In the genomic region with DNA sequence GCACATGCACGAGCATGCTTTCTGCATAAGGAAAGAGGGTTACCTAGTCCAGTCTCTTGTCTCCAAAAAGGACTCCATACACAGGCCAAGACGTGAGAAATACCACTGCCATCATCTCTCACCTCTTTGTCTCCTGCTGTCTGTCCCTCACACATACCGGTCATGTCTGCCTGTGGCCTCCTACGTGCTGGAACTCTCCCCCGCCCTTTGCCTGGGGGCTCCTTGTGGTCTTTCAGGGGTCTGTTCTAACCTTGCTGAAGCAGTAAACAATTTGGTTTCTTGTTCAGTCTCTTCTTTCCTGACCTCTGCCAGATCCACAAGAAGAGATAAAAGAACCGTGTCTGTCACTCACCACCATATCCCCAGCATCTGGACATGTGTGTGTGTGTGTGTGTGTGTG, we compare ENCODE assay signal across 11 mouse cellular contexts.
DNase-seq lines count a peak whose midpoint lies in the region; ATAC-seq and TF ChIP-seq lines count a peak whose summit lies in the region.
"Had no signal": no experiment of that assay in that cellular context is flagged by ENCODE, and none has a peak within 500 bp of the region (broad histone marks: within the 10 kb centered on the region; RNA-seq: fewer than 3 reads in every experiment).

No protein-coding gene starts in this region.

- H3K4me1 ChIP-seq in heart, embryonic 12.5 days (replicated peaks): peaks cover 53% of the 10 kb centered on the region
- peaks cover 26% of the 10 kb centered on the region for H3K4me1 ChIP-seq in lung, embryonic 14.5 days (ENCODE audit: insufficient read depth)
- H3K4me1 ChIP-seq in hindbrain, embryonic 12.5 days: peaks cover 21% of the 10 kb centered on the region
- H3K4me1 ChIP-seq in liver, embryonic 15.5 days (replicated peaks): peaks cover 74% of the 10 kb centered on the region

- no peak overlapping the region for H3K4me2 ChIP-seq in heart, embryonic 12.5 days
- H3K4me2 ChIP-seq in lung, embryonic 14.5 days: peak overlapping the region; percentile 4; the same call in 1 of the 2 replicates
- H3K4me2 ChIP-seq in hindbrain, embryonic 12.5 days (replicated peaks): no peak overlapping the region
- H3K4me2 ChIP-seq in liver, embryonic 15.5 days: no peak overlapping the region
- H3K4me2 ChIP-seq: forebrain, embryonic 13.5 days had no signal

- no peak for DNase-seq in heart, adult 18-20 months
- no peak for DNase-seq in lung, embryonic 14.5 days
- DNase-seq in lung, adult 18-20 months: no peak
- DNase-seq in adrenal gland, adult 2 months: no peak
- DNase-seq: gastrocnemius, postnatal 25 days had no signal

- H3K4me3 ChIP-seq in heart, embryonic 12.5 days: no peak overlapping the region
- no peak overlapping the region for H3K4me3 ChIP-seq in lung, embryonic 14.5 days (ENCODE audit: low read depth, low read length)
- no peak overlapping the region for H3K4me3 ChIP-seq in hindbrain, embryonic 12.5 days
- H3K4me3 ChIP-seq in liver, embryonic 15.5 days (replicated peaks): no peak overlapping the region
- H3K4me3 ChIP-seq: forebrain, embryonic 13.5 days had no signal

- no peak for ATAC-seq in heart, embryonic 12.5 days (ENCODE audit: insufficient number of reproducible peaks, low FRiP score)
- no peak for ATAC-seq in lung, embryonic 14.5 days (ENCODE audit: insufficient read depth)
- ATAC-seq in hindbrain, embryonic 12.5 days (ENCODE audit: low FRiP score): no peak
- ATAC-seq in liver, embryonic 15.5 days (ENCODE audit: insufficient read depth): no peak
- ATAC-seq in megakaryocyte, adult 5-6 weeks (ENCODE audit: poor library complexity, severe bottlenecking): no peak
- ATAC-seq: forebrain, embryonic 13.5 days had no signal

- peak overlapping the region; percentile 71 for H3K27ac ChIP-seq in heart, embryonic 12.5 days (ENCODE audit: poor library complexity, severe bottlenecking)
- H3K27ac ChIP-seq in lung, embryonic 14.5 days (ENCODE audit: low read depth): peak overlapping the region; percentile 24; the same call in 1 of the 2 replicates
- H3K27ac ChIP-seq in hindbrain, embryonic 12.5 days: peak overlapping the region; percentile 17; the same call in 1 of the 2 replicates
- 0 out of 2 replicates have a peak overlapping the region, but pooled peaks have one; percentile 22 for H3K27ac ChIP-seq in liver, embryonic 15.5 days (replicated peaks)
- H3K27ac ChIP-seq: forebrain, embryonic 13.5 days; kidney, postnatal 0 days had no signal

- 21% methylated on average over 6 of the region's 6 CpGs for WGBS in heart, embryonic 12.5 days
- 21% methylated on average over 6 of the region's 6 CpGs for WGBS in lung, embryonic 14.5 days
- WGBS in hindbrain, embryonic 12.5 days: 63% methylated on average over 6 of the region's 6 CpGs
- 39% methylated on average over 6 of the region's 6 CpGs for WGBS in liver, embryonic 15.5 days (ENCODE audit: insufficient replicate concordance)

- peak overlapping the region; percentile 5; the same call in 1 of the 2 replicates for H3K9ac ChIP-seq in heart, embryonic 12.5 days
- H3K9ac ChIP-seq in lung, embryonic 14.5 days: no peak overlapping the region; the same call in 1 of the 2 replicates
- H3K9ac ChIP-seq in hindbrain, embryonic 12.5 days: 0 out of 2 replicates have a peak overlapping the region, but pooled peaks have one; percentile 4
- H3K9ac ChIP-seq in liver, embryonic 15.5 days: no peak overlapping the region
- H3K9ac ChIP-seq: forebrain, embryonic 13.5 days had no signal

- no peaks in the 10 kb centered on the region for H3K27me3 ChIP-seq in heart, embryonic 12.5 days (replicated peaks)
- no peaks in the 10 kb centered on the region for H3K27me3 ChIP-seq in lung, embryonic 14.5 days (ENCODE audit: insufficient read depth, low read length)
- no peaks in the 10 kb centered on the region for H3K27me3 ChIP-seq in hindbrain, embryonic 12.5 days
- H3K27me3 ChIP-seq in liver, embryonic 15.5 days: peaks cover 41% of the 10 kb centered on the region
- H3K27me3 ChIP-seq: forebrain, embryonic 13.5 days had no signal

- no peak for TF ChIP-seq CTCF in lung, embryonic 14.5 days (IDR thresholded peaks at IDR 0.05; ENCODE audit: low read depth)

- no peaks in the 10 kb centered on the region for H3K9me3 ChIP-seq in heart, embryonic 12.5 days (replicated peaks)
- no peaks in the 10 kb centered on the region for H3K9me3 ChIP-seq in lung, embryonic 14.5 days (ENCODE audit: low read depth, low read length)
- no peaks in the 10 kb centered on the region for H3K9me3 ChIP-seq in hindbrain, embryonic 12.5 days (replicated peaks)
- H3K9me3 ChIP-seq in liver, embryonic 15.5 days (replicated peaks): no peaks in the 10 kb centered on the region
- H3K9me3 ChIP-seq: forebrain, embryonic 13.5 days had no signal

- no peaks in the 10 kb centered on the region for H3K36me3 ChIP-seq in heart, embryonic 12.5 days
- no peaks in the 10 kb centered on the region for H3K36me3 ChIP-seq in lung, embryonic 14.5 days (ENCODE audit: insufficient read depth)
- H3K36me3 ChIP-seq in hindbrain, embryonic 12.5 days: no peaks in the 10 kb centered on the region
- no peaks in the 10 kb centered on the region for H3K36me3 ChIP-seq in liver, embryonic 15.5 days (replicated peaks)

Comparison
In these comparisons a context has a peak if more than half of its experiments do, and no peak if none do; other contexts are left out.
1. H3K27ac ChIP-seq: peak in every context shown above with its lines; median percentile 71 in heart, embryonic 12.5 days; 24 in lung, embryonic 14.5 days; 22 in liver, embryonic 15.5 days; 17 in hindbrain, embryonic 12.5 days.
2. H3K9ac ChIP-seq: peak in heart, embryonic 12.5 days (single experiment) and hindbrain, embryonic 12.5 days (single experiment); none in lung, embryonic 14.5 days (single experiment) and liver, embryonic 15.5 days (single experiment).